Mouse (Mus musculus) spleen, adult 2 months (tissue): ENCODE measurements at regions not wholly inside any gene's neighbourhood (a gene's known extent, or its start where the extent isn't known, plus 50 kb on each side); places are given as distances from the start of the nearest gene placed in this dataset.

ENCODE experiments used
- DNase-seq, 2 experiments: peaks; one replicate each; pipeline versions ENCODE4 v3.0.0 to v3.0.0-alpha.2; 2012 to 2021; ENCODE audit warnings: low spot score in 2 of 2, low read depth in 1 of 2
- H3K27ac ChIP-seq: fragments of 200-500 bp; 2 replicates; pipeline ENCODE4 v1.5.1; 2012; ENCODE audit warnings: low read length, inconsistent platforms; ENCODE audit not compliant: insufficient read depth
- H3K27me3 ChIP-seq: fragments of 200-500 bp; 2 replicates; pipeline ENCODE4 v1.6.1; 2012; ENCODE audit warnings: mild to moderate bottlenecking, moderate library complexity, low read length, inconsistent platforms; ENCODE audit not compliant: control insufficient read depth, insufficient read depth
- H3K36me3 ChIP-seq: fragments of 200-500 bp; 2 replicates; pipeline ENCODE4 v1.6.1; 2012; ENCODE audit warnings: mild to moderate bottlenecking, low read length, inconsistent platforms; ENCODE audit not compliant: control insufficient read depth, insufficient read depth
- H3K4me1 ChIP-seq: fragments of 200-500 bp; 2 replicates; pipeline ENCODE4 v1.6.1; 2011; ENCODE audit warnings: inconsistent platforms; ENCODE audit not compliant: control insufficient read depth, insufficient read depth, insufficient read length
- H3K4me3 ChIP-seq: fragments of 200-500 bp; 2 replicates; pipeline ENCODE4 v1.5.1; 2011; ENCODE audit warnings: mild to moderate bottlenecking, inconsistent platforms; ENCODE audit not compliant: insufficient read depth, insufficient read length; ENCODE audit errors: extremely low read depth
- CTCF ChIP-seq: fragments of 200-500 bp; IDR thresholded peaks from 2 replicates; pipeline ENCODE4 v1.5.1; 2011; ENCODE audit warnings: mild to moderate bottlenecking, inconsistent platforms; ENCODE audit not compliant: insufficient read depth, insufficient read length, insufficient replicate concordance; ENCODE audit errors: extremely low read depth
- POLR2A ChIP-seq: fragments of 200-500 bp; IDR thresholded peaks from 2 replicates; pipeline ENCODE4 v1.6.1; 2011; ENCODE audit warnings: low read depth, low read length, inconsistent platforms
- WGBS: fragments of 180-500 bp; shearing (Covaris S2); methylation state at CpG from one replicate; pipeline ENCODE4 v1.1.7; 2018; 5-methylcytosine and 5-hydroxymethylcytosine counted together

DNA sequence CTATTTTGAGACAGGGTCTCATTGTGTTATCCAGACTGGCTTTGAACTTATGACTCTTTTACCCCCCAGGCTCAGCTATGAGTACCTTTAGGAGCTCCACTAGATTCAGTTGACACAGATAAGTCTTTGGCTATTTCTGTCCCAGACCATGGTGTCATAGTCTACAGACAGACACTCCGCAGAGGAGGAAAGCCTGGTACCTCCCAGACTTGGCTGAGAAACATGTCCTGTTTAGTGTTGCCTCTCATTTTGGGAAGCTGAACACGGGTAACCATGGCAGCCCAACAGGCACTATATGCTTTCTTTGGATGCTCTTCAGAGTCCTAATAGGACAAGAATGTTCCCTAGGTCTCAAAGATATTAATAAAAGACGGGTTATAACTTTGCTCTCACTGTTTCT, 429.0 kb downstream of the Matn1 start:
- no peak for TF ChIP-seq POLR2A
- TF ChIP-seq CTCF: no peak
- 76% methylated on average over 3 of the region's 3 CpGs for WGBS
- DNase-seq: no peak
- Histone ChIP-seq H3K4me3 (no peak overlapping the region), H3K27ac (no peak overlapping the region), H3K27me3 (no peaks in the 10 kb centered on the region), H3K36me3 (no peaks in the 10 kb centered on the region), H3K4me1 (no peaks in the 10 kb centered on the region)

DNA sequence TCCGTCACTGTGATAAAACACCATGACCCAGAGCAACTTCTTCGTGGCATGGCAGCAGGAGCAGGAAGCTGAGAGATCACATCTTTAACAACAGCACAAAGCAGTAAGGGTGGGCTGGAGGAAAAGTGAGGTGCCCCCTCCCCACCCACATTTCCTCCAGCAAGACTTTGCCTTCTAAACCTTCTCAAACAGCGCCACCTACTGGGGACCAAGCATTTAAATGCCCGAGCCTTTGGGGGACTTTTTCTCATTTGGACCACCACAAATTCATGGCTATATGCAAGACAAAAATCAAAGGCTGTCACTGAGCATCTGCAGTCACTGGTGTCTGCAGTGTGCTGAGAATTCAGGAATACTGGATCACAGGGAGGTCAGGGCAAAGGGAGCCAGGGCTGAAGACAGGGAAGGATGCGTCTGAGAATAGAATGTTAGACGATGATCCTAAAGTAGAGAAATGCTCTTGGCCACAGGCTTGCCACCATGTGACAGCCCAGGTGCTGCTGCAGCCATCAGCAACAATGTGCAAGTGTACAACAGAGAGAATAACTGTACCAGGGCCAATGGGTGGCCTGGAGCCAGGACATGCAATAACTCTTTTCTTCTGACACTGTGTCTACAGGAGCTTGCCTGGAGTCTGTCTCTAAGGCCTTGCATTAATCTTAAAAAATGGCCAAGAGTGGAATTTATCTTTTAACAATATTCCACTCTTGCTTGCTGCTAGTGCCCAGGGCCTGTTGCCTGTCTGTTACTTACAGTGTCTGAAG, 430.5 kb downstream of the Matn1 start:
- Histone ChIP-seq H3K27me3 (no peaks in the 10 kb centered on the region), H3K4me3 (no peak overlapping the region), H3K27ac (no peak overlapping the region), H3K4me1 (no peaks in the 10 kb centered on the region), H3K36me3 (no peaks in the 10 kb centered on the region)
- DNase-seq: no peak
- WGBS: 87% methylated on average over 6 of the region's 6 CpGs
- TF ChIP-seq CTCF (no peak), POLR2A (no peak)

- 61% methylated on average over 9 of the region's 9 CpGs for WGBS
- H3K27me3 ChIP-seq: no peaks in the 10 kb centered on the region
- no peak for DNase-seq
- H3K36me3 ChIP-seq: no peaks in the 10 kb centered on the region
- no peaks in the 10 kb centered on the region for H3K4me1 ChIP-seq
- TF ChIP-seq CTCF (no peak), POLR2A (no peak)
- H3K27ac ChIP-seq: no peak overlapping the region
- H3K4me3 ChIP-seq: no peak overlapping the region
Observed at GRCm38 (mm10) chr4:131381063-131381462, 436.9 kb downstream of the Matn1 start.

DNA sequence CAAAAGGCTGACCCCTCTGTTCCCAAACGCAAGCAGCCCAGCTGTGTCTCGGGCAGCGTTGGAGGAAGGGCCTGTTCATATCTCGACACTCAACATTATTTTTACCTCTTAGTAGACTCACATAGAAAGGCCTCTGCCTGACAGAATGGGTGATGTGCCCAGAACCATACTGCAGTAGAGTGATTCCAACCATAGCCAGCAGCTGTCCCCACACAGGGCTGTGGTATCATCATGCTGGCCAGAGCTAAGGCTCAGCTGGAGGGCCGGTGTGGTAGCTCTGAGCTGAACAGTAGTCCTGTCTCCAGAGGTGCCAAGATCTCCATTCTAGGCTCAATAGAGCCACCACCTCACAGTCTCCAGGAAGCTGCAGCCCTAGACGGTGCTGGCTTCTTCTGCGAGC, 437.3 kb downstream of the Matn1 start:
- DNase-seq: no peak
- TF ChIP-seq POLR2A (no peak), CTCF (no peak)
- Histone ChIP-seq H3K27ac (no peak overlapping the region), H3K36me3 (no peaks in the 10 kb centered on the region), H3K4me3 (no peak overlapping the region), H3K27me3 (no peaks in the 10 kb centered on the region), H3K4me1 (no peaks in the 10 kb centered on the region)
- 91% methylated on average over 7 of the region's 7 CpGs for WGBS

- no peaks in the 10 kb centered on the region for H3K36me3 ChIP-seq
- TF ChIP-seq POLR2A: no peak
- no peak for TF ChIP-seq CTCF
- H3K4me1 ChIP-seq: no peaks in the 10 kb centered on the region
- 86% methylated on average over 5 of the region's 5 CpGs for WGBS
- H3K4me3 ChIP-seq: no peak overlapping the region
- no peak for DNase-seq
- no peaks in the 10 kb centered on the region for H3K27me3 ChIP-seq
- H3K27ac ChIP-seq: no peak overlapping the region
Observed at GRCm38 (mm10) chr4:131383862-131384261, 439.7 kb downstream of the Matn1 start.

DNA sequence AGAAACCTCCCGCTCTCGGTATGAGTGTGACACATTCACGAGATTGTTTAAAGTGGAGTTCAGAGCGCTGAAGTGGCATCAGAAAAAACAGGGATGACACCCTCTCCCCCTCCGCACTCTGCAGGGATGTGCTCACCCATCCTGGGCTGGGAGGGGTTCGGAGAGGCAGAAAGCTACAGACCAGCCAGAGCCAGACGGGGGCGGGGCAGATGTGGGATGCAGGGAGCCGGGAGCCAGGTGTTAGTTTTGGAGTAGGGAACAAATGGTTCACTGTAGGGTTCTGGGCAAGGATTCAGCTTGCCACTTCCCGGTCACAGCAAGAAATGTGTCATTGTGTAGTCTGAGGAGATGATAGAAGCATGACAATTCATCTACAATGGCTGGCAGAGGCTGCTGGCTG, 442.8 kb downstream of the Matn1 start:
- TF ChIP-seq POLR2A: no peak
- TF ChIP-seq CTCF: no peak
- Histone ChIP-seq H3K36me3 (no peaks in the 10 kb centered on the region), H3K4me3 (no peak overlapping the region), H3K27me3 (no peaks in the 10 kb centered on the region), H3K27ac (no peak overlapping the region), H3K4me1 (no peaks in the 10 kb centered on the region)
- DNase-seq: no peak
- 82% methylated on average over 10 of the region's 10 CpGs for WGBS

- no peak overlapping the region for H3K4me3 ChIP-seq
- 77% methylated on average over 10 of the region's 10 CpGs for WGBS
- no peaks in the 10 kb centered on the region for H3K27me3 ChIP-seq
- no peaks in the 10 kb centered on the region for H3K4me1 ChIP-seq
- H3K36me3 ChIP-seq: no peaks in the 10 kb centered on the region
- no peak for DNase-seq
- TF ChIP-seq POLR2A: no peak
- TF ChIP-seq CTCF: no peak
- H3K27ac ChIP-seq: no peak overlapping the region
Observed at GRCm38 (mm10) chr4:131391119-131391923, 446.8 kb downstream of the Ptpru start.
